Mouse (Mus musculus) small intestine, adult 2 months (tissue): ENCODE results near the gene Gpr107. TPM values are rescaled to one million over a fixed set of nuclear protein-coding genes. Genes with fewer than 3 reads are reported as not detected.

Experiments
- H3K27ac ChIP-seq: fragments of 200-500 bp; 2 replicates; pipeline ENCODE4 v1.5.1; 2012; ENCODE audit warnings: low read depth, low read length, control low read depth, inconsistent platforms; ENCODE audit not compliant: insufficient read depth
- H3K27me3 ChIP-seq: fragments of 200-500 bp; 2 replicates; pipeline ENCODE4 v1.6.1; 2012; ENCODE audit warnings: mild to moderate bottlenecking, moderate library complexity, low read length, inconsistent platforms; ENCODE audit not compliant: control insufficient read depth, insufficient read depth
- H3K36me3 ChIP-seq: fragments of 200-500 bp; 2 replicates; pipeline ENCODE4 v1.6.1; 2012; ENCODE audit warnings: mild to moderate bottlenecking, low read length, control low read depth, inconsistent platforms; ENCODE audit not compliant: control insufficient read depth, insufficient read depth
- H3K4me1 ChIP-seq: fragments of 200-500 bp; 2 replicates; pipeline ENCODE4 v1.6.1; 2012; ENCODE audit warnings: low read length, inconsistent platforms, mixed read lengths; ENCODE audit not compliant: control insufficient read depth, insufficient read depth, insufficient read length
- H3K4me3 ChIP-seq: fragments of 200-500 bp; 2 replicates; pipeline ENCODE4 v1.5.1; 2012; ENCODE audit warnings: low read depth, mild to moderate bottlenecking, control low read depth, inconsistent platforms, low read length, moderate library complexity
- CTCF ChIP-seq: fragments of 200-500 bp; IDR thresholded peaks from 2 replicates; pipeline ENCODE4 v1.5.1; 2012; ENCODE audit warnings: low read depth, mild to moderate bottlenecking, control low read depth, inconsistent platforms, low read length, moderate library complexity, mixed read lengths; ENCODE audit not compliant: insufficient replicate concordance, insufficient read length; ENCODE audit errors: extremely low read depth
- POLR2A ChIP-seq: fragments of 200-500 bp; IDR thresholded peaks from 2 replicates; pipeline ENCODE4 v1.6.1; 2012; ENCODE audit warnings: low read depth, mild to moderate bottlenecking, control low read depth, inconsistent platforms, low read length, moderate library complexity
- WGBS: fragments of 180-500 bp; shearing (Covaris S2); methylation state at CpG from one replicate; pipeline ENCODE4 v1.1.7; 2018; 5-methylcytosine and 5-hydroxymethylcytosine counted together
- polyA plus RNA-seq: library from polyadenylated mRNA; depleted of rRNA; stranded (reverse); fragments of >200 nt; gene quantifications from 2 replicates; pipeline ENCODE4 v1.2.3, GENCODE M21; 2012

Gpr107 gene
- polyA plus RNA-seq, 1 experiment = 30.5 TPM

GRCm38 (mm10) chr2:31109960-31110548, 42.1 kb upstream of the Gpr107 start:
- H3K4me1 ChIP-seq = peaks cover 6% of the 10 kb centered on the region
- no peak overlapping the region for H3K27ac ChIP-seq
- no peaks in the 10 kb centered on the region for H3K27me3 ChIP-seq
- WGBS = 74% methylated on average over 12 of the region's 12 CpGs
- H3K36me3 ChIP-seq = no peaks in the 10 kb centered on the region
- TF ChIP-seq CTCF (no peak), POLR2A (no peak)
- no peak overlapping the region for H3K4me3 ChIP-seq

GRCm38 (mm10) chr2:31111685-31112084, 40.4 kb upstream of the Gpr107 start:
- Histone ChIP-seq H3K27me3 (no peaks in the 10 kb centered on the region), H3K4me3 (no peak overlapping the region), H3K4me1 (peaks cover 11% of the 10 kb centered on the region), H3K36me3 (no peaks in the 10 kb centered on the region), H3K27ac (no peak overlapping the region)
- 71% methylated on average over 6 of the region's 6 CpGs for WGBS
- TF ChIP-seq POLR2A (no peak), CTCF (no peak)

- Histone ChIP-seq H3K36me3 (no peaks in the 10 kb centered on the region), H3K4me1 (peaks cover 9% of the 10 kb centered on the region; the same call in 1 of the 2 replicates), H3K4me3 (no peak overlapping the region), H3K27ac (no peak overlapping the region), H3K27me3 (no peaks in the 10 kb centered on the region)
- 90% methylated on average over 2 of the region's 2 CpGs for WGBS
- TF ChIP-seq CTCF = no peak
- no peak for TF ChIP-seq POLR2A
Observed at GRCm38 (mm10) chr2:31114205-31114604, 37.9 kb upstream of the Gpr107 start.

- H3K36me3 ChIP-seq = no peaks in the 10 kb centered on the region
- no peaks in the 10 kb centered on the region for H3K27me3 ChIP-seq
- WGBS = 49% methylated on average over 10 of the region's 10 CpGs
- no peak for TF ChIP-seq CTCF
- no peak for TF ChIP-seq POLR2A
- H3K27ac ChIP-seq = peak overlapping the region; percentile 47
- peaks cover 11% of the 10 kb centered on the region; the same call in 1 of the 2 replicates for H3K4me1 ChIP-seq
- no peak overlapping the region for H3K4me3 ChIP-seq
Observed at GRCm38 (mm10) chr2:31115091-31115942, 36.8 kb upstream of the Gpr107 start.

- Histone ChIP-seq H3K36me3 (no peaks in the 10 kb centered on the region), H3K27ac (peak overlapping the region; percentile 44; the same call in 1 of the 2 replicates), H3K4me1 (peaks cover 11% of the 10 kb centered on the region; the same call in 1 of the 2 replicates), H3K27me3 (no peaks in the 10 kb centered on the region), H3K4me3 (no peak overlapping the region)
- 76% methylated on average over 10 of the region's 10 CpGs for WGBS
- TF ChIP-seq POLR2A (no peak), CTCF (no peak)
Observed at GRCm38 (mm10) chr2:31115943-31116731, 36.0 kb upstream of the Gpr107 start.

GRCm38 (mm10) chr2:31118211-31118610, 33.9 kb upstream of the Gpr107 start:
- H3K27me3 ChIP-seq = no peaks in the 10 kb centered on the region
- peaks cover 11% of the 10 kb centered on the region; the same call in 1 of the 2 replicates for H3K4me1 ChIP-seq
- H3K27ac ChIP-seq = no peak overlapping the region
- WGBS = 84% methylated on average over 3 of the region's 3 CpGs
- H3K36me3 ChIP-seq = no peaks in the 10 kb centered on the region
- no peak for TF ChIP-seq CTCF
- no peak for TF ChIP-seq POLR2A
- no peak overlapping the region for H3K4me3 ChIP-seq
